Mouse (Mus musculus): ENCODE measurements around the gene Lpin2. TPM values are rescaled to one million over a fixed set of nuclear protein-coding genes. Genes with fewer than 3 reads are reported as not detected.

Gene Lpin2
- polyA plus RNA-seq, 1 experiment, result 10.7 TPM

Other genes with a start within 250 kb of the Lpin2 start
- 13.4 and 16.3 TPM in 2 replicates for gene Myom1, start 179.9 kb upstream of the Lpin2 start, polyA plus RNA-seq (2012; rRNA removed)
- gene Myl12a, start 179.7 kb upstream of the Lpin2 start, polyA plus RNA-seq (2012; rRNA removed), result 182 and 237 TPM in 2 replicates
- gene Emilin2, start 129.4 kb downstream of the Lpin2 start, polyA plus RNA-seq (2012; rRNA removed), result 9.9 and 10.1 TPM in 2 replicates